Mouse (Mus musculus) kidney, embryonic 15.5 days (tissue): Measurements from ENCODE around the gene Rpl37a. TPM values are rescaled to one million over a fixed set of nuclear protein-coding genes. Genes with fewer than 3 reads are reported as not detected.
A peak's percentile ranks its signal among the peaks of the same experiment; 100 is the strongest.

ENCODE experiments used
- ATAC-seq: fragments of 200-750 bp; cut with Nextera tagmentation; replicated peaks from 2 replicates; pipeline ENCODE4 v1.8.0; 2017; ENCODE audit warnings: moderate TSS enrichment; ENCODE audit not compliant: low FRiP score
- H3K27ac ChIP-seq: fragments of 300-500 bp; sonication (generic); 2 replicates; pipeline ENCODE4 v1.5.1; 2015; ENCODE audit warnings: mild to moderate bottlenecking, inconsistent platforms
- H3K27me3 ChIP-seq: fragments of 300-500 bp; sonication (generic); 2 replicates; pipeline ENCODE4 v1.6.1; 2015; ENCODE audit warnings: inconsistent platforms
- H3K36me3 ChIP-seq: fragments of 300-500 bp; sonication (generic); 2 replicates; pipeline ENCODE4 v1.6.1; 2015; ENCODE audit warnings: inconsistent platforms
- H3K4me1 ChIP-seq: fragments of 300-500 bp; sonication (generic); 2 replicates; pipeline ENCODE4 v1.6.1; 2015; ENCODE audit warnings: inconsistent platforms
- H3K4me2 ChIP-seq: fragments of 300-500 bp; sonication (generic); 2 replicates; pipeline ENCODE4 v1.6.1; 2015; ENCODE audit warnings: moderate library complexity, mild to moderate bottlenecking, inconsistent platforms
- H3K4me3 ChIP-seq: fragments of 300-500 bp; sonication (generic); replicated peaks from 2 replicates; pipeline ENCODE4 v1.5.1; 2015; ENCODE audit warnings: mild to moderate bottlenecking, inconsistent platforms
- H3K9ac ChIP-seq: fragments of 300-500 bp; sonication (generic); 2 replicates; pipeline ENCODE4 v1.6.1; 2015; ENCODE audit warnings: mild to moderate bottlenecking, inconsistent platforms
- H3K9me3 ChIP-seq: fragments of 300-500 bp; sonication (generic); replicated peaks from 2 replicates; pipeline ENCODE4 v1.6.1; 2016; ENCODE audit warnings: inconsistent platforms
- WGBS: fragments of 180-500 bp; shearing (Covaris S2); methylation state at CpG from one replicate; pipeline ENCODE4 v1.1.7; 2015; ENCODE audit warnings: mixed read lengths; 5-methylcytosine and 5-hydroxymethylcytosine counted together
- polyA plus RNA-seq: library from polyadenylated mRNA; unstranded; fragments of >200 nt; fragmentation: Nextera tagmentation; extraction: Ambion mirVana; gene quantifications from 2 replicates; pipeline ENCODE4 v1.2.1, GENCODE M21; 2015

Rpl37a gene
- polyA plus RNA-seq, 1 experiment from 2014 or later = 1,899 TPM

GRCm38 (mm10) chr1:72717540-72717939 is 6.5 kb downstream of the Rpl37a start:
- peaks cover 45% of the 10 kb centered on the region for H3K36me3 ChIP-seq
- peaks cover 20% of the 10 kb centered on the region for H3K4me1 ChIP-seq
- no peak overlapping the region for H3K27ac ChIP-seq
- 87% methylated on average over 7 of the region's 7 CpGs for WGBS
- no peaks in the 10 kb centered on the region for H3K27me3 ChIP-seq
- H3K9me3 ChIP-seq = no peaks in the 10 kb centered on the region
- no peak overlapping the region for H3K9ac ChIP-seq
- H3K4me2 ChIP-seq = no peak overlapping the region
- H3K4me3 ChIP-seq = no peak overlapping the region
- no peak for ATAC-seq

- Histone ChIP-seq H3K36me3 (peaks cover 33% of the 10 kb centered on the region), H3K27me3 (no peaks in the 10 kb centered on the region), H3K9ac (no peak overlapping the region), H3K4me3 (no peak overlapping the region), H3K4me2 (no peak overlapping the region), H3K27ac (no peak overlapping the region), H3K4me1 (0 out of 2 replicates have a peak, but pooled peaks cover 9% of the 10 kb centered on the region), H3K9me3 (no peaks in the 10 kb centered on the region)
- 25% methylated on average over 5 of the region's 5 CpGs for WGBS
- ATAC-seq = peak; percentile 19; the same call in 1 of the 2 replicates
Measured at GRCm38 (mm10) chr1:72718846-72719245, 7.8 kb downstream of the Rpl37a start.

- 0 out of 2 replicates have a peak, but pooled peaks have one; percentile 34 for ATAC-seq
- H3K4me3 ChIP-seq = no peak overlapping the region
- H3K27ac ChIP-seq = no peak overlapping the region
- H3K36me3 ChIP-seq = peaks cover 19% of the 10 kb centered on the region
- no peaks in the 10 kb centered on the region for H3K27me3 ChIP-seq
- 64% methylated on average over 6 of the region's 6 CpGs for WGBS
- no peak overlapping the region for H3K4me2 ChIP-seq
- 0 out of 2 replicates have a peak, but pooled peaks cover 3% of the 10 kb centered on the region for H3K4me1 ChIP-seq
- no peak overlapping the region for H3K9ac ChIP-seq
- H3K9me3 ChIP-seq = no peaks in the 10 kb centered on the region
Measured at GRCm38 (mm10) chr1:72720115-72720725, 9.1 kb downstream of the Rpl37a start.

- peaks cover 9% of the 10 kb centered on the region; the same call in 1 of the 2 replicates for H3K36me3 ChIP-seq
- H3K27ac ChIP-seq = no peak overlapping the region
- H3K4me2 ChIP-seq = no peak overlapping the region
- WGBS = 51% methylated on average over 8 of the region's 8 CpGs
- no peaks in the 10 kb centered on the region for H3K9me3 ChIP-seq
- 0 out of 2 replicates have a peak, but pooled peaks cover 3% of the 10 kb centered on the region for H3K4me1 ChIP-seq
- ATAC-seq = no peak
- no peak overlapping the region for H3K4me3 ChIP-seq
- no peak overlapping the region for H3K9ac ChIP-seq
- H3K27me3 ChIP-seq = no peaks in the 10 kb centered on the region
Measured at GRCm38 (mm10) chr1:72722646-72723045, 11.6 kb downstream of the Rpl37a start.

- no peak for ATAC-seq
- Histone ChIP-seq H3K27ac (no peak overlapping the region), H3K27me3 (no peaks in the 10 kb centered on the region), H3K9ac (no peak overlapping the region), H3K36me3 (peaks cover 9% of the 10 kb centered on the region; the same call in 1 of the 2 replicates), H3K9me3 (no peaks in the 10 kb centered on the region), H3K4me2 (no peak overlapping the region), H3K4me3 (no peak overlapping the region), H3K4me1 (peaks cover 10% of the 10 kb centered on the region)
- WGBS = 92% methylated on average over 2 of the region's 2 CpGs
Measured at GRCm38 (mm10) chr1:72724354-72724753, 13.3 kb downstream of the Rpl37a start.

GRCm38 (mm10) chr1:72725941-72726340 is 14.9 kb downstream of the Rpl37a start:
- Histone ChIP-seq H3K27ac (no peak overlapping the region), H3K4me1 (peaks cover 19% of the 10 kb centered on the region), H3K4me2 (no peak overlapping the region), H3K9me3 (no peaks in the 10 kb centered on the region), H3K36me3 (0 out of 2 replicates have a peak, but pooled peaks cover 2% of the 10 kb centered on the region), H3K9ac (no peak overlapping the region), H3K4me3 (no peak overlapping the region), H3K27me3 (no peaks in the 10 kb centered on the region)
- 91% methylated on average over 13 of the region's 13 CpGs for WGBS
- ATAC-seq = no peak

GRCm38 (mm10) chr1:72728781-72729180 is 17.7 kb downstream of the Rpl37a start:
- 33% methylated on average over 4 of the region's 4 CpGs for WGBS
- no peaks in the 10 kb centered on the region for H3K36me3 ChIP-seq
- ATAC-seq = no peak
- H3K4me1 ChIP-seq = peaks cover 22% of the 10 kb centered on the region
- no peak overlapping the region for H3K27ac ChIP-seq
- no peak overlapping the region for H3K9ac ChIP-seq
- no peaks in the 10 kb centered on the region for H3K9me3 ChIP-seq
- H3K27me3 ChIP-seq = no peaks in the 10 kb centered on the region
- H3K4me3 ChIP-seq = no peak overlapping the region
- H3K4me2 ChIP-seq = no peak overlapping the region

GRCm38 (mm10) chr1:72730126-72730525 is 19.0 kb downstream of the Rpl37a start:
- H3K27me3 ChIP-seq = no peaks in the 10 kb centered on the region
- H3K9ac ChIP-seq = no peak overlapping the region
- no peak overlapping the region for H3K4me2 ChIP-seq
- H3K36me3 ChIP-seq = no peaks in the 10 kb centered on the region
- ATAC-seq = no peak
- no peaks in the 10 kb centered on the region for H3K9me3 ChIP-seq
- 56% methylated on average over 10 of the region's 10 CpGs for WGBS
- peaks cover 22% of the 10 kb centered on the region for H3K4me1 ChIP-seq
- no peak overlapping the region for H3K4me3 ChIP-seq
- peak overlapping the region; percentile 14; the same call in 1 of the 2 replicates for H3K27ac ChIP-seq

GRCm38 (mm10) chr1:72733191-72733691 is 22.2 kb downstream of the Rpl37a start:
- H3K36me3 ChIP-seq = no peaks in the 10 kb centered on the region
- no peak overlapping the region for H3K4me2 ChIP-seq
- H3K9me3 ChIP-seq = no peaks in the 10 kb centered on the region
- no peak overlapping the region for H3K4me3 ChIP-seq
- peaks cover 38% of the 10 kb centered on the region for H3K4me1 ChIP-seq
- H3K27me3 ChIP-seq = no peaks in the 10 kb centered on the region
- 92% methylated on average over 9 of the region's 9 CpGs for WGBS
- H3K9ac ChIP-seq = no peak overlapping the region
- H3K27ac ChIP-seq = no peak overlapping the region
- no peak for ATAC-seq

- Histone ChIP-seq H3K4me2 (peak overlapping the region; percentile 17; the same call in 1 of the 2 replicates), H3K9ac (no peak overlapping the region)
Measured at GRCm38 (mm10) chr1:72736397-72737125, 25.5 kb downstream of the Rpl37a start.

GRCm38 (mm10) chr1:72738946-72739680 is 28.0 kb downstream of the Rpl37a start:
- Histone ChIP-seq H3K4me2 (no peak overlapping the region), H3K27ac (no peak overlapping the region), H3K27me3 (no peaks in the 10 kb centered on the region), H3K4me3 (no peak overlapping the region), H3K9ac (no peak overlapping the region), H3K9me3 (no peaks in the 10 kb centered on the region), H3K36me3 (no peaks in the 10 kb centered on the region), H3K4me1 (peaks cover 17% of the 10 kb centered on the region)
- ATAC-seq = no peak
- WGBS = 85% methylated on average over 15 of the region's 15 CpGs

More at GRCm38 (mm10) chr1:72736397-72737125, 25.5 kb downstream of the Rpl37a start:
- H3K9me3 ChIP-seq = no peaks in the 10 kb centered on the region
- peak; percentile 84 for ATAC-seq
- no peaks in the 10 kb centered on the region for H3K36me3 ChIP-seq
- H3K4me1 ChIP-seq = peaks cover 17% of the 10 kb centered on the region
- H3K4me3 ChIP-seq = no peak overlapping the region
- H3K27ac ChIP-seq = peak overlapping the region; percentile 49
- no peaks in the 10 kb centered on the region for H3K27me3 ChIP-seq
- whole genome bisulfite sequencing = 25% methylated on average over 13 of the region's 13 CpGs

GRCm38 (mm10) chr1:72739681-72740063 is 28.6 kb downstream of the Rpl37a start:
- Histone ChIP-seq H3K36me3 (no peaks in the 10 kb centered on the region), H3K4me1 (peaks cover 17% of the 10 kb centered on the region)
- no peak for ATAC-seq

More at GRCm38 (mm10) chr1:72739681-72740063, 28.6 kb downstream of the Rpl37a start:
- no peak overlapping the region for H3K4me2 ChIP-seq
- H3K9me3 ChIP-seq = no peaks in the 10 kb centered on the region
- H3K9ac ChIP-seq = no peak overlapping the region
- H3K27me3 ChIP-seq = no peaks in the 10 kb centered on the region
- no peak overlapping the region for H3K4me3 ChIP-seq
- whole genome bisulfite sequencing = 79% methylated on average over 10 of the region's 10 CpGs
- H3K27ac ChIP-seq = no peak overlapping the region
